Mouse (Mus musculus) spleen, adult 2 months (tissue): Measurements from ENCODE around the gene Ccnc. TPM values are rescaled to one million over a fixed set of nuclear protein-coding genes. Genes with fewer than 3 reads are reported as not detected.
A peak's percentile ranks its signal among the peaks of the same experiment; 100 is the strongest.

Experiments used
- DNase-seq, 2 experiments: peaks; one replicate each; pipeline versions ENCODE4 v3.0.0 to v3.0.0-alpha.2; 2012 to 2021; ENCODE audit warnings: low spot score in 2 of 2, low read depth in 1 of 2
- H3K27ac ChIP-seq: fragments of 200-500 bp; 2 replicates; pipeline ENCODE4 v1.5.1; 2012; ENCODE audit warnings: low read length, inconsistent platforms; ENCODE audit not compliant: insufficient read depth
- H3K27me3 ChIP-seq: fragments of 200-500 bp; 2 replicates; pipeline ENCODE4 v1.6.1; 2012; ENCODE audit warnings: mild to moderate bottlenecking, moderate library complexity, low read length, inconsistent platforms; ENCODE audit not compliant: control insufficient read depth, insufficient read depth
- H3K36me3 ChIP-seq: fragments of 200-500 bp; 2 replicates; pipeline ENCODE4 v1.6.1; 2012; ENCODE audit warnings: mild to moderate bottlenecking, low read length, inconsistent platforms; ENCODE audit not compliant: control insufficient read depth, insufficient read depth
- H3K4me1 ChIP-seq: fragments of 200-500 bp; 2 replicates; pipeline ENCODE4 v1.6.1; 2011; ENCODE audit warnings: inconsistent platforms; ENCODE audit not compliant: control insufficient read depth, insufficient read depth, insufficient read length
- H3K4me3 ChIP-seq: fragments of 200-500 bp; 2 replicates; pipeline ENCODE4 v1.5.1; 2011; ENCODE audit warnings: mild to moderate bottlenecking, inconsistent platforms; ENCODE audit not compliant: insufficient read depth, insufficient read length; ENCODE audit errors: extremely low read depth
- CTCF ChIP-seq: fragments of 200-500 bp; IDR thresholded peaks from 2 replicates; pipeline ENCODE4 v1.5.1; 2011; ENCODE audit warnings: mild to moderate bottlenecking, inconsistent platforms; ENCODE audit not compliant: insufficient read depth, insufficient read length, insufficient replicate concordance; ENCODE audit errors: extremely low read depth
- POLR2A ChIP-seq: fragments of 200-500 bp; IDR thresholded peaks from 2 replicates; pipeline ENCODE4 v1.6.1; 2011; ENCODE audit warnings: low read depth, low read length, inconsistent platforms
- whole genome bisulfite sequencing: fragments of 180-500 bp; shearing (Covaris S2); methylation state at CpG from one replicate; pipeline ENCODE4 v1.1.7; 2018; 5-methylcytosine and 5-hydroxymethylcytosine counted together
- polyA plus RNA-seq: library from polyadenylated mRNA; depleted of rRNA; stranded (reverse); fragments of >200 nt; gene quantifications from 2 replicates; pipeline ENCODE4 v1.2.3, GENCODE M21; 2012

Ccnc gene
- polyA plus RNA-seq, 1 experiment = 2.3 TPM

DNA sequence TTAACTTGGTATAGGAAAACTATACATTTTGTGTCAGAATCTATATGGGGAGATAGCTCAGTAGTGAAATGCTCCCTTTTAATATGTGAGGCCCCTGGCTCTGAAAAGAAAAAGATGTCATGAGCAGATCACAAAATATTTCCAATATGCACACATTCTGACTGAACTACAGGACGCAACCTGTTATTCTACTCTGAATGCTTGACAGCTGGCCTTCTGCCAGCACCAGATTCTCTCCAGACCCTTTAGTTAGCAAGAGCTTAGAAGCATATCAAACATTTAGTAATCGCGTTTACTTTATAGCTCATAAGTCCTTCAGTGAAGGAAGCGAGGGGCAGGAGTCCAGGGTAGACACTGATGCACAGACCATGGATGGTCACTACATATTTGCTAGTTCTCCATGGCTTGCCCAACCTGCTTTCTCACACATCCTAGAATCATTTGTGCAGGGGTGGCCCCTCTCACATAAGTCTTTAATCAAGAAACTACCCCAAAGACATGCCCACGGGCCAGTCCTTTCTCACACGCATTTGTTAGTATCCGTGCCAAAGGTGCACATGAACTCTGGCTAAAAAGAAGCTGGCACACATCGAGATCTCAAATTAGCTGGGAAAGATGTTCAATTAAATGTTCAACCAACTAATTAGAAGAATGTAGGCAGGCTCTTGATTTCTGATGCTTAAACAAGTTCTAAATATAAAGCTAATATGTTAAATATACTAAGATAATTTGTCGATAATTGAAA lies 34.1 kb downstream of the Ccnc start:
- Histone ChIP-seq H3K4me3 (no peak overlapping the region), H3K4me1 (no peaks in the 10 kb centered on the region), H3K36me3 (peaks cover 5% of the 10 kb centered on the region), H3K27me3 (no peaks in the 10 kb centered on the region), H3K27ac (no peak overlapping the region)
- TF ChIP-seq CTCF = no peak
- TF ChIP-seq POLR2A = no peak
- WGBS = 95% methylated on average over 9 of the region's 9 CpGs
- no peak for DNase-seq

DNA sequence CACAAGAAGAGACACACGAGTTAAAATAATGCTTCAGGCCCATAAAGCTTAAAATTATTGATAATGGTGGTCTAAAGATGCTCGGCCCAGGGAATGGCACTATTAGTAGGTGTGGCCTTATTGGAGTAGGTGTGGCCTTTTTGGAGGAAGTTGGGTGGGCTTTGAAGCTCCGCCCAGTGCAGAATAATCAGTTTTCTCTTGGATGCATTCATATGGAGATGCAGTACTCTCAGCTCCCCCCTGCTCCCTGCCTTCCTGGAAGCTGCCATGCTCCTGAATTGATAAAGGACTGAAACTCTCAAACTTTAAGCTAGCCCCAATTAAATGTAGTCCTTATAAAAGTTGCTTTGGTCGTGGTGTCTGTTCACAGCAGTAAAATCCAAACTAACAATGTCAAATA lies 36.3 kb downstream of the Ccnc start:
- Histone ChIP-seq H3K36me3 (peaks cover 5% of the 10 kb centered on the region), H3K4me3 (no peak overlapping the region), H3K4me1 (no peaks in the 10 kb centered on the region), H3K27me3 (no peaks in the 10 kb centered on the region), H3K27ac (no peak overlapping the region)
- TF ChIP-seq POLR2A (no peak), CTCF (no peak)
- WGBS = 88% methylated on average over 4 of the region's 4 CpGs
- no peak for DNase-seq

DNA sequence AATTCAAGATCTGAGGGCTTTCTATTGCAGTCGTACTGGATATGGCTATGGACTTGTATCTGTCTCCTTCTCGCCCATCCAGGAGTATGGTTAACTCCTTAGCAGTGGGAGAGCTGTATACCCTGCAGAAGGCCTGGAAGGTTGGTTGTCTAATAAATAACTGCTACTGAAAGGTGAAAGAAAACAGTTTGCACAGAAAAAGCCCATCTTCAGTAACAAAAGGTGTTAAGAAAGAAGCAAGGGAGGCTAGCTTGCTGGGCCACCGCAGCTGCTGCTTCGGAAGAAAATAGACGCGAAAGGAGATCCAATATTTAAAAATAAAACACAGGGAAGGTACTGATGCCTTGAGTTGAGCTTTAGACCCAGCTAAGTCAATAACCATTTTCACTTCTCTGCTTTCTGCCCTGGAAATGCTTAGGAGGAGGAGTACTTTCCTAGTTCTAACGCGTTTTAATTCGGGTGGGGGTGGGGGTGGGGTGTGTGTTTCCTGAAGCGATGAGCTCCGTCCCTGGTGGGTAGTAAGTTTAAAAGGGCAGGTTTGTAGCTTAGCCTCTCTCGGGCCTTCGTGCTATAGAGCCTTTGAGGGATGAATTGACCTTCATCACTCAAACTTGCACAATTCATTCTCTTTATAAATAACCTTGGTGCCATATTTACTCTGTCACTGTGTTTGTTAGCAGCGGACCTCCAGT lies 38.8 kb downstream of the Ccnc start:
- TF ChIP-seq CTCF = no peak
- TF ChIP-seq POLR2A = no peak
- Histone ChIP-seq H3K27ac (peak overlapping the region; percentile 1; the same call in 1 of the 2 replicates), H3K27me3 (no peaks in the 10 kb centered on the region), H3K4me1 (no peaks in the 10 kb centered on the region), H3K4me3 (peak overlapping the region; percentile 100), H3K36me3 (no peaks in the 10 kb centered on the region)
- WGBS = 22% methylated on average over 14 of the region's 14 CpGs
- DNase-seq = no peak

- 3% methylated on average over 17 of the region's 17 CpGs for WGBS
- no peak for TF ChIP-seq POLR2A
- TF ChIP-seq CTCF = peak; percentile 77; the same call in 1 of the 2 replicates
- Histone ChIP-seq H3K27me3 (no peaks in the 10 kb centered on the region), H3K4me1 (no peaks in the 10 kb centered on the region), H3K27ac (peak within 1 kb of the TSS; percentile 1), H3K36me3 (no peaks in the 10 kb centered on the region), H3K4me3 (peak within 1 kb of the TSS; percentile 100)
- DNase-seq = peak; percentile 33 to 74
Observed at GRCm38 (mm10) chr4:21766863-21767304, 39.4 kb downstream of the Ccnc start, which contains the start of the genes Usp45 and Tstd3. Gene Usp45, plus strand, starts transcription at chr4:21767156. Gene Tstd3, minus strand, starts transcription at chr4:21767212.

- no peaks in the 10 kb centered on the region for H3K36me3 ChIP-seq
- 93% methylated on average over 1 of the region's 1 CpGs for WGBS
- no peak overlapping the region for H3K27ac ChIP-seq
- DNase-seq = no peak
- no peak for TF ChIP-seq CTCF
- TF ChIP-seq POLR2A = no peak
- no peaks in the 10 kb centered on the region for H3K4me1 ChIP-seq
- no peaks in the 10 kb centered on the region for H3K27me3 ChIP-seq
- no peak overlapping the region for H3K4me3 ChIP-seq
Observed at GRCm38 (mm10) chr4:21771064-21771463, 43.6 kb downstream of the Ccnc start.

DNA sequence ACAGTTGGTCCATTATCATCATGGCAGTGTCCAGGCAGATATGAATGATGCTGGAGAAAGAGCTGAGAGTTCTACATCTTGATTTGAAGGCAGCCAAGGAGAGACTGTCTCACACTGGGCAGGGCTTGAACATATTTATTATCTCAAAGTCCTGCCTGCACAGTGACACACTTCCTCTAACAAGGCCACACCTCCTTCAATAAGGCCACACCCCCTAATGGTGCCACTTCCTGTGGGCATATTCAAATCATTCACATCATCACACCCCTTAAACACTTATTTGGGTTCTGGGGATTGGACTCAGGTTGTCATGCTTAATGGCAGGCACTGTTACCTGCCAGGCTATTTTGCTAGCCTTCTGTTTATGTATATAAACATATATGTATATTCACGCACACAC lies 44.8 kb downstream of the Ccnc start:
- DNase-seq = no peak
- no peak overlapping the region for H3K4me3 ChIP-seq
- H3K36me3 ChIP-seq = no peaks in the 10 kb centered on the region
- H3K27ac ChIP-seq = no peak overlapping the region
- no peaks in the 10 kb centered on the region for H3K27me3 ChIP-seq
- TF ChIP-seq POLR2A (no peak), CTCF (no peak)
- 100% methylated on average over 1 of the region's 1 CpGs for WGBS
- H3K4me1 ChIP-seq = no peaks in the 10 kb centered on the region
